Mouse (Mus musculus) lung, postnatal 0 days (tissue): ENCODE data around the gene Sat1.

ENCODE experiments used
- CTCF ChIP-seq: IDR thresholded peaks from 2 replicates; pipeline ENCODE4 v1.5.1; 2016; ENCODE audit warnings: antibody characterized with exemption, mild to moderate bottlenecking
- EP300 ChIP-seq: IDR thresholded peaks from 2 replicates; pipeline ENCODE4 v1.6.1; 2016; ENCODE audit warnings: antibody characterized with exemption, mild to moderate bottlenecking, control low read depth

DNA sequence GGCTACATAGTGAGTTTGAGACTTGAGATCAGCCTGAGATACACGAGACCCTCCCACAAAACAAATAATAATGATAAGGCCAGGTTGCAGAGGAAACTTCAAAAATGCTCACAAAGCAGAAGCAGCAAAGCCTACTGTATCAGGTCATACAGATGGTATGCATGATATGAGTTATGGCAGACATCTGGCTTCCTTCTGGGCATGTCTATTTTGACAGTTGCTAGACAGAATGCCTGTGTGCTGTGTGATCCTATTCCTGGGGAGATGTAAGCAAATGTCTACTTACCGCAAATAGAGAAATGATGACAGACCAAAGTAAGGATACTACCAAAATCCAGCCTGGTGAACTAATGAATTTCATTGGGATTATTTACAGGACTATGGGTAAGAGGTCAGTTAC is 49.9 kb downstream of the Sat1 start:
- TF ChIP-seq EP300 = no peak
- no peak for TF ChIP-seq CTCF
